Mouse (Mus musculus) layer of hippocampus, adult 18-20 months (tissue): Measurements from ENCODE around the gene Magi3. TPM values are rescaled to one million over a fixed set of nuclear protein-coding genes. Genes with fewer than 3 reads are reported as not detected.

Experiments
- DNase-seq, 2 experiments: peaks; one replicate each; pipeline ENCODE4 v3.0.0; 2022; ENCODE audit warnings: low spot score in 2 of 2
- total RNA-seq, 2 experiments: library from RNA; stranded (reverse); gene quantifications; 2 replicates each; pipeline ENCODE4 v1.2.3; 2021

Gene Magi3
- total RNA-seq, 2 experiments from 2014 or later: 33.4 to 34.2 TPM

- DNase-seq: no peak
Measured at GRCm38 (mm10) chr3:104032747-104033146, 187.4 kb downstream of the Magi3 start.

GRCm38 (mm10) chr3:104032086-104032485, 188.1 kb downstream of the Magi3 start:
- no peak for DNase-seq

DNA sequence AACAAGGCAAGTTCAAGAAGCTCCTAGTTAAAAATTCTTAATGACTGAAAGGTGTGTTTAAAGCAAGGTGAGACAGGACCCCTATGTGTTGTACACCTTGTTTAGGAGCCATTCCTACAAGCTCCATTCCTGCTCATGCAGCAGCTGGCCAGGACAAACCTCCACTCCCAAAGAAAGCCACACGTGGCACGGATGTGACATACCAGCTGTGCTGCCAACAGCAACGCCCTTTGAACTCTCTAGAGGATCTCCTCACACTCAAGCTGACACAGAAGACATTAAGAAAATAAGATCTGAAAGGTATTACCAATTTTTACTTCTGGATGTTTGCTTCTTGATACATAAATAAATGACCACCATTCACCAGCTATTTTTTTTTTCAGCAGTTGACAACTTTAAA, 193.2 kb downstream of the Magi3 start:
- no peak for DNase-seq

DNA sequence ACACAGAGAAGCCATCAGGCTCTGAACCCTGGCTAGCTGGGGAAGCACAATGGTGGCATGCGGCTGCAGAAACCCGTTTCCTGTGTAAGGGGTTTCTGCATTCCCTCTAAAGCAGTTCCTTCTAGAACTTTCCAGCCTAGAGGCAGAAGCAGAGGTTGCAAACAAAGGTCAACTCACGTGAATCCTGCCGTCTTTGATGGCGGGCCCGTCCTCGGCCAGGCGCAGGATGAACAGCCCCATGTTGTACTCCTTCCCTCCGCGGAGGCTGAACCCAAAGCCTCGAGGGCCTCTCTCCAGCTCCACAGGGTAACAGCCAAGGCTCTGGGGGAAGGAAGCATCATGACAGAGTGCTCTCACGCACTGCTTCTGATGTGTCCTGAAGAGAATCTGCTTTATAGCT, 200.1 kb downstream of the Magi3 start:
- DNase-seq: no peak

- no peak for DNase-seq
Measured at GRCm38 (mm10) chr3:104019453-104019852, 200.7 kb downstream of the Magi3 start.

DNA sequence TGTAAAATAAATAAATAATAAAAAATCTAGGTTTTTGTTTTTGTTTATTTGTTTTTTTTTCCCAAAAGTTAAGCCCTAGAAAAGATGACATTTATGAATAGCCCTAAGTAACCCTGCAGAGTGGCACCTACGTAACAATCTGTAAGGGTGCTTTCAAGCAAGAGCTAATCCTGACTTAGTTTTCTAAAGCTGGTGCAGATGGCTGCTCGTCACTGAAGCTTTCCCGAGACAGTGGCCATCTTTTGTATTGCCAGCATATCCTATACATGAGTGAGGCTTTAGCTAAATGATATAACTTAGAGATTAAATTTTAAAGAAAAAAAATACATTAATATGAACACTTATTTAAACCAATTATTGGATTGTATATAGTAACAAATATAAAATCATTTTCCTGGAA, 202.2 kb downstream of the Magi3 start:
- DNase-seq: no peak

DNA sequence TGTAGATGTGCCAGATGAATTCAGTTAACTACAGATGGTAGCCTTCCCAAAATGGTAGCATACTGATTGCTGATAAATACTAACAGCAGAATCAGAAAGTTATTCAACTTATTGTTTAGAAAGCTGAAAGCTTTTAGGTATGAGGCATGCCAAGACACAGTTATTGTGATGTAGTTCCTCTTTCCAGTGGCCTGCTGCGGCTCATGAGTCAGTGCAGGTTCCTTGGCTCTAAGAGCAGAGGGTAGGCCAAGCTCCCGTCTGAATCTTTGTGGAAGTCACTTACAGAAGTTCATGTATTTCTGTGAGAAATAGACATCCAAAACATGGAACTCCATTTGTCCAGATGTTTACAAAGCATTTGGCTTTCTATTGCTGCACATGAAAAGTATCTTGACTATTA, 208.2 kb downstream of the Magi3 start:
- no peak for DNase-seq

DNA sequence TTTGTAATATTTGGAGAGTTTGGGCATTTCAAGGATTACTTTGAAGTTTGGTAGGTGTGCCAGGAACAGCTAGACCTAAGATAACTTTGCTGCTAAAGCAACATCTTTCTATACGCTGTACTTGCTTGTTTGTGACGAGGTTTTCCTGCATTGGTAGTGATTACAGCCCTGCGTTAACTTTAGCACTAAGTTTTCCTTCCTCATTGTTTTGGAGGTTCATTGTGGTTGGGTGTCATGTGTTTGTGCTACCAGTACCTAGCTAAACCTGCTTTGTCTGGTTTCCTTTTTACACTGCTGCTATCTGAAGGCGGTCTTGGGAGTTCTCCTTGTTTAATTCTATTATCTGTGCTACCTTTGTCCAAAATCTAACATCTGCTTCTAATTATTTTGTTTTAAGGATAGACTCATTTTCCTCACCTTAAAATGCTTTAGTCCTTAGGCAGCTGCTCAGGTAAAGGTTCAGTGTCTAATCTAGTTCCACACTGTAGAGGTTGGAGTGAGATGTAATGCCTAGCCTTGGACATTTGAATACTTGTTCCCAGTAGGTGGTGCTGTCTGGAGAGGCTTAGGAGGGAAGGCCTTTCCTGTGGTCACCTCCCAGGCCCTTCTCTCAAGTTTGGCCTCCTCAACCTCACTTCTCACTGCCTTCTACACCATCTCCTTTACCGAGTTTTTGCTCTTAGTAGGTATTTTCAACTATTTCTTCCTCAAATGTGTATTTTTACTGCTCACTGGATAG, 210.1 kb downstream of the Magi3 start:
- no peak for DNase-seq

DNA sequence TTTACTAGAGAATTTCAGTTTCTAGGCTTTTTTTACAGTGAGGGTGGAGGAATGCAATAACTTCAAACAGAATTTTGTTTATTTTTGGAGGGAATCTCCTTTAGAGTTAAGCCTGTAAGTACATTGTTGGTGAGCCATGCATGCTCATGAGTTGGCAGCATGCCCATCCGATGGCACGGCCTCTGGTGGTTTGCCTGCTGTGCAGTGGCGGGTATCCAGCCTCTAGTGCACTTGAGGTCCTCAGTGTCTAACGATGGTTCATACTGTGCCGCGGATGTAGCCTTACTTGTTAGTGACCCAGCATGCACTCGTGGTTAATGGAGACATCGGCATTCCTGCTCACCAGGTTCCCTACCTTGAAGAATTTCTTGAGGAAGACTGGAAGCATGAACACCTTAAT, 212.7 kb downstream of the Magi3 start:
- peak in 1 of 2 experiments; percentile 38 for DNase-seq

- DNase-seq: no peak
Measured at GRCm38 (mm10) chr3:104006896-104007466, 213.2 kb downstream of the Magi3 start.

DNA sequence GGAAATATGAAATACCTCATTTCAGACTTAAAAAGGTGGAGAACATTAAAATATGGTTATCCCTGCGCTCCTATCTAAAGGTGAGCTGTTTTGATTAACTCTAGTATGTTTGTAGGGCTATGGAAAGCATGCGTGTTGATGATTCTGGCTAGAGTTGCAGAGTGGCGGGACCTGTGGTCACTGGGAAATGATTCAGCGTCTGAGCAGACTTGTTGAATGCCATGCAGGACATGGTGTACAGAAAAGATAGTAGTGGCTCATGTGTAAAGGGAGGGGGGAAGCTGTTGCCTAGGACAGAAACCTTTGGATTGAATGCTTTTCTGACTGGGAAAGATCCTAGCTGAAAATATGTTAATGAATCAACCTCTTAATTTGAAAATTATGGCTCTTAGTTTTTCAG, 221.4 kb downstream of the Magi3 start:
- DNase-seq: no peak

DNA sequence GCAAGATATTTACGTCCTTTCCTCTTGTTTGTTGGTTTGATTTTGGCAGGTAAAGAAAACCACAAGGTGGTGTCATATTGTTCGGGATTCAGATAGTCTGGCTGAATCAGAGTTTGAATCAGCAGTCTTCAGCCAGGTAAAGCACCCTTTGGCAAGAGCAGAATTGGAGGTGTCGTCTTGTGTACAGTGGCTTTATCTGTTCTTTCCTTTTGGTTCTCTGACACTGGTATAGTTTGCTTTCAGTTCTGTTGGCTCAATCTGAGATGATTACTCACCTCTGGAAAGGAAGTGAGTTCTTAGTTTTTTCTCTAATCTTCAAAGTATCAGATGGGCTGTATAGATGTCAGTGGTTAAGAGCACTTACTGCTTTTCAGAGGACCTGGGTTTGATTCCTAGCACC, 228.9 kb downstream of the Magi3 start:
- no peak for DNase-seq

DNA sequence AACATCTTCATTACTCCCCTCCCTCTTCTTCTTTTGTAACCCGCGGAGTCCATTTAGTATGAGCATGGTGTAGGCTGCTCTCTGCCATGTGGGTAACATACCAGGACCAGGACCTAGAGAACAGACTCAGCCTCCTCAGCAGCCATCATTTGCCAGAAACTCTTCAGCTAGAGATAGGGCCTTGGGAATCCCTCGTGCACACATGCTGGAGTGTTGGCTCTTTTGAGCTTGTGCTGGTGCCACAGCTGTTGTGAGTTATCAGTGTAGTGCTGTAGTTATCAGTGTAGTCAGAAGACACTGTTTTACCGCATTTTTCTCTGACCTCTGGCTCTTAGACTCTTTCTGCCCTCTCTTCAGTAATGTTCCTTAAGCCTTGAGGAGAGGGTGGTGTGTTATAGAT, 230.8 kb downstream of the Magi3 start:
- DNase-seq: no peak

GRCm38 (mm10) chr3:103987831-103988432, 232.2 kb downstream of the Magi3 start:
- no peak for DNase-seq

GRCm38 (mm10) chr3:103985194-103985593, 235.0 kb downstream of the Magi3 start:
- DNase-seq: no peak

DNA sequence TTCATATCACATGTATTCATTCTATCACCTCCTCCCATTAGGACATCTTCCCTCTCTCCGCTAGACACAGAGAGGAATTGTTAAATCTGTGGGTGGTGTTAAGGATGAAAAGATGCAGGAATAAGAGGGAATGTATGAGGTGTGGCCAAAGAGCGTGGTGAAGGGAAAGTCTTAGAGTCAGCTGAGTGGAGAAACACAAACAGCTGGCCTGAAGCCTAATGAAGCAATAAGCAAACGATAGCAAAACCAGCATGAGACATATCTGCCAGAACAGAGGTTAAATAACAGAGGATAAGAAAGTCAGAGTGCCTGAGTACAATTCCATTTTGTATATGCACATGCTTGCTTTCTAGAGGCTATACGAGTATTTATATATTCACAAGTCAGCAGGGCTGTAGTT, 235.6 kb downstream of the Magi3 start:
- DNase-seq: no peak

GRCm38 (mm10) chr3:103971157-103971556, 249.0 kb downstream of the Magi3 start:
- no peak for DNase-seq

- peak; percentile 31 to 70 for DNase-seq
Measured at GRCm38 (mm10) chr3:103968701-103969100, 251.5 kb downstream of the Magi3 start.

- peak; percentile 85 to 87 for DNase-seq
Measured at GRCm38 (mm10) chr3:103967861-103968691, 252.1 kb downstream of the Magi3 start, which contains the start of gene Phtf1. Gene Phtf1 (plus strand): TSS chr3:103968110.

DNA sequence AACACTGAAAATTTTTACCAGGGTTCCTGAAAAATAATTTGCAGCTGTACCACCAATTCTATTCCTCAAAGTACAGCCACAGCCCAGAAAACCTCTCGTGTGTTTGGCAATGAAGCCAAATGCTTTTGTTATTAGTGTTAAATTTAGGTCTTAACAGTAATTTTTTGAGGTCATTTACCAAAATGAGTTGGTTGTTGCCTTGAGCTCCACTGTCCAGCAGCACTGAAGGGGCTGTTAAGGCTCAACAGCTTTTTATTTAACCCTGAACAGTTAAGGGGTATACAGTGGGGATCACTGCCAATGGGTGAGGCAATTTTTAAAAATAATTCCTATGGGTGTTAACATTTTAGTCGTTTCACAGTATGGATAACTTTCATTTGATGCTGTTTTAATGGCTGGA, 252.9 kb downstream of the Magi3 start:
- DNase-seq: no peak
